Mouse (Mus musculus) testis, adult 2 months (tissue): ENCODE results near the gene 4930579G24Rik.

ENCODE experiments used
- CTCF ChIP-seq: fragments of 200-500 bp; IDR thresholded peaks from 2 replicates; pipeline ENCODE4 v1.5.1; 2012; ENCODE audit warnings: low read depth, mild to moderate bottlenecking, inconsistent platforms, low read length, moderate library complexity; ENCODE audit not compliant: control insufficient read depth, insufficient read depth, insufficient replicate concordance
- POLR2A ChIP-seq: fragments of 200-500 bp; IDR thresholded peaks from 2 replicates; pipeline ENCODE4 v1.6.1; 2012; ENCODE audit warnings: low read depth, mild to moderate bottlenecking, inconsistent platforms, low read length, moderate library complexity; ENCODE audit not compliant: control insufficient read depth

- TF ChIP-seq POLR2A (no peak), CTCF (no peak)
These were observed 41.7 kb downstream of the 4930579G24Rik start for GRCm38 (mm10) chr3:79670556-79670955.
